Mouse (Mus musculus): ENCODE results near the gene Mup8. TPM values are rescaled to one million over a fixed set of nuclear protein-coding genes. Genes with fewer than 3 reads are reported as not detected.
"Not testable (repeated sequence)": the region's sequence is repeated elsewhere in the genome, so short reads cannot be mapped to it uniquely, and the experiment has no call there.

Gene Mup8
- total RNA-seq (2021) = not detected
- long read RNA-seq = 0 reads

GRCm38 (mm10) chr4:60222499-60222898, at the start of gene Mup8:
Gene Mup8 (minus strand): TSS chr4:60222599.
- DNase-seq (ENCODE audit: low spot score in 2 of 2) = not testable (repeated sequence)

GRCm38 (mm10) chr4:60265977-60266770, 43.8 kb upstream of the Mup8 start:
- not testable (repeated sequence) for DNase-seq (ENCODE audit: low spot score in 2 of 2)

- not testable (repeated sequence) for DNase-seq (ENCODE audit: low spot score in 2 of 2)
These were observed 40.3 kb upstream of the Mup8 start for GRCm38 (mm10) chr4:60262706-60263105.

Other genes starting within 250 kb of the Mup8 start
- not detected for gene Mup7, start 152.1 kb downstream of the Mup8 start, total RNA-seq (2021)
- gene Mup2, start 68.3 kb downstream of the Mup8 start, total RNA-seq (2021) = not detected
- gene Mup9, start 199.4 kb upstream of the Mup8 start, total RNA-seq (2021) = not detected